Mouse (Mus musculus): ENCODE measurements around the gene Ei24.

DNA sequence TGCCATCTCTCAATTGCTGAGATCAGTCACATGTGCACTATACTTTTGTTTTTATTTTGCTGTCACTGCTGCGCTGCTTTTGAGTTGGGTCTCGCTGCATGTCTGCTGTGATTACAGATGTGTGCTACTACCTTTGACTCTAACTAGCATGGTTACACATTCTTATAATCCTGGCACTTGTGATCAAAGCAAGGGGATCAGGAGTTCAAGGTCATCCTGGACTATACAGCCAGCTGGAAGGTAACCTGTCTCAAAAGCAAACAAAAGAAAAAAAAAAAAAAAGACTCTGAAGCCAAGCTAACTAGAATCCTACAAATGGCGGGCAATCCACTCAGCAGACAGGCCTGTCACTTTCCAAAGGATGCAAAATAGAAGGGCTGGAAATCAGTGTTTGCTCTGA is 5.0 kb downstream of the Ei24 start:
- TF ChIP-seq TAL1 (IDR thresholded peaks at IDR 0.05; ENCODE audit: low read length) (no peak), GATA1 (IDR thresholded peaks at IDR 0.05; ENCODE audit: low read length) (no peak)

All from erythroblast, embryonic 14.5 days (primary cell).